Mouse (Mus musculus) heart, adult 2 months (tissue): ENCODE data around the gene Zfp1.

Experiments
- CTCF ChIP-seq: fragments of 200-600 bp; IDR thresholded peaks from 2 replicates; pipeline ENCODE4 v1.8.1; 2022; ENCODE audit warnings: antibody characterized with exemption, mild to moderate bottlenecking, moderate library complexity
- EP300 ChIP-seq: fragments of 200-500 bp; IDR thresholded peaks from 2 replicates; pipeline ENCODE4 v1.6.1; 2011; ENCODE audit warnings: low read depth, low read length, control low read depth; ENCODE audit not compliant: insufficient read depth
- POLR2A ChIP-seq: fragments of 200-500 bp; IDR thresholded peaks from 2 replicates; pipeline ENCODE4 v1.6.1; 2011; ENCODE audit warnings: mild to moderate bottlenecking, low read depth, low read length, control low read depth; ENCODE audit not compliant: insufficient read depth

DNA sequence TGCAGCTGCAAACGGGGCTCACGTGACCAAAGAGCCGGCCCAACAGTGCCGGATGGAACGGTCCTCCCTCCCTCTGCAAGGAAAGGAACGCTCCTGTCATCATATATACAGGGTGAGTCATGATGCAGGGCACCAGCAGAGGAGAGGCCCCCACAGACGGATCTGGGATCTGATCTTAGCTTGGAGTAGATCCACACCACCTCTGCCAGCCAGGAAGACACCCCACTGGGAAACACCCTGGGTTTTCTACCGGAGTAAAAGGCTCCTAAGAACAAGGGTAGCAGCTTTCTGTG, 16.7 kb upstream of the Zfp1 start:
- TF ChIP-seq CTCF (no peak), POLR2A (no peak), EP300 (no peak)
